Mouse (Mus musculus) right cerebral cortex, adult 18-20 months (tissue): ENCODE results near the gene Pip4k2b.
"Not testable (repeated sequence)": the region's sequence is repeated elsewhere in the genome, so short reads cannot be mapped to it uniquely, and the experiment has no call there.

Experiments
- DNase-seq: peaks from one replicate; pipeline ENCODE4 v3.0.0; 2022; ENCODE audit warnings: mixed read lengths

Pip4k2b gene

GRCm38 (mm10) chr11:97714784-97715760 is 29.4 kb downstream of the Pip4k2b start:
- DNase-seq, result no peak

- DNase-seq, result no peak
These were observed 30.1 kb downstream of the Pip4k2b start for GRCm38 (mm10) chr11:97714356-97714755.

- no peak for DNase-seq
These were observed 30.6 kb downstream of the Pip4k2b start for GRCm38 (mm10) chr11:97713896-97714295.

GRCm38 (mm10) chr11:97712286-97712685 is 32.2 kb downstream of the Pip4k2b start:
- no peak for DNase-seq

GRCm38 (mm10) chr11:97711200-97711900 is 33.2 kb downstream of the Pip4k2b start:
- no peak for DNase-seq

GRCm38 (mm10) chr11:97710067-97710466 is 34.4 kb downstream of the Pip4k2b start:
- not testable (repeated sequence) for DNase-seq

GRCm38 (mm10) chr11:97703039-97703826 is 41.3 kb downstream of the Pip4k2b start, which contains the start of gene Psmb3:
TSS of gene Psmb3 (plus strand) at chr11:97703399.
- peak; percentile 100 for DNase-seq

- DNase-seq, result peak; percentile 83
These were observed 42.1 kb downstream of the Pip4k2b start for GRCm38 (mm10) chr11:97702393-97702745.

GRCm38 (mm10) chr11:97701581-97702392 is 42.7 kb downstream of the Pip4k2b start:
- DNase-seq, result no peak

- no peak for DNase-seq
These were observed 43.5 kb downstream of the Pip4k2b start for GRCm38 (mm10) chr11:97700746-97701580.

- DNase-seq, result peak; percentile 75
These were observed 44.3 kb downstream of the Pip4k2b start, which contains the start of gene Pcgf2 for GRCm38 (mm10) chr11:97700003-97700745. TSS of gene Pcgf2 (minus strand) at chr11:97700497.

- DNase-seq, result peak; percentile 83
These were observed 44.9 kb downstream of the Pip4k2b start for GRCm38 (mm10) chr11:97699626-97700002.

GRCm38 (mm10) chr11:97698741-97699611 is 45.5 kb downstream of the Pip4k2b start:
- peak; percentile 54 for DNase-seq

- no peak for DNase-seq
These were observed 46.5 kb downstream of the Pip4k2b start for GRCm38 (mm10) chr11:97697891-97698529.

GRCm38 (mm10) chr11:97697199-97697890 is 47.2 kb downstream of the Pip4k2b start:
- DNase-seq, result no peak

GRCm38 (mm10) chr11:97696669-97697068 is 47.8 kb downstream of the Pip4k2b start:
- DNase-seq, result no peak

- DNase-seq, result no peak
These were observed 48.6 kb downstream of the Pip4k2b start for GRCm38 (mm10) chr11:97695712-97696401.
